Mouse (Mus musculus): ENCODE data around the gene Evi2a. TPM values are rescaled to one million over a fixed set of nuclear protein-coding genes. Genes with fewer than 3 reads are reported as not detected.

Evi2a gene
- total RNA-seq, 2 experiments from 2014 or later, result 3.7 TPM

GRCm38 (mm10) chr11:79526549-79526948 lies 3.9 kb downstream of the Evi2a start:
- no peak for DNase-seq (ENCODE audit: low spot score)

DNA sequence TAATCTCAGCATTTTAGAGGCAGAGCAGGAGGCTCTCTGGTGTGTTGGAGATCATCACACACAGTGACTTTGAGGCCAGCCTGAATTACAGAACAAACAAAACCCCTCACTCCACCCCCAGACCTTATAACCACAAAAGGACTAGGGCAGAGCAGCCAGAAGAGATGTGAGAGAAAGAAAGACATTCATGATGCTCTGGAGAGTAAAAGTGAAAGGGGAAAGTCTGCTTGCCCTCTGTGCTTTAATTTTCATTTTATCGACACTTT lies 6.2 kb downstream of the Evi2a start:
- DNase-seq (ENCODE audit: low spot score), result no peak

DNA sequence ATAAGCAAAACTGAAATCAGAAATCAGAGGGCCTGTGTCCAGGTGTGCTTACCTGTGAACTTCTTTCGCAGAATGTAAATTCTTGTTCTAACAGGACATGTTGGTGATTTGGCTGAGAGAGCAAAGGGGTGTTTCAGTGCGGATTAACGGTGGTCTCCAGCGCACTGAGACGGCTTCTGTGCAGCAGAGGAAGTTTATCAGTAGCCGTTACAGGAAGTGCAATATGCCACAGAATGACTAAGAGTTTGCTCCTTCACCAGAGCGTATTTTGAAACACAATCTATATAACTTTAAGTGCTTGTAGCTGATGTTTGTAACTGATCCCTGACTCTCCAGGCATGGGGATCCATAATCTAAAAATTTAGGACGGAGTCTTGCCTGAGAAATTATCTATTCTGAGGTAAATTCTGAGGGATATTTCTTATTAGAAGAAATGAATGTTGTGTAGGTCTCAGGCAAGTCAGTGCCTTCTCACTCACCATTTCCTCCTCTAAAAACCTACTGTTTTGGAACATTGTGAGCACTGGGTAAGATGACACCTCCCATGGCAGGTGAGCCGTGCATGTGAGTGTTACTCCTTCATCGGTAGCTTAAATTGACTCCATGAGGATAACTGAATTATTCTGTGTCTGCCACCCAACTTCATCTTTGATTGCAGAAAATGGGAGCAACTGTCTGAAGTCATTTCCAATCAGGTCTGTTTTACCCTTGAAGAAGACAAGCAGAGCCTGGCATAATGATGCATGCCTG lies 6.7 kb downstream of the Evi2a start, which contains the start of gene Evi2b:
Gene Evi2b, minus strand, starts transcription at position 203 of the 750 bp plus-strand sequence.
- DNase-seq (ENCODE audit: low spot score), result no peak

DNA sequence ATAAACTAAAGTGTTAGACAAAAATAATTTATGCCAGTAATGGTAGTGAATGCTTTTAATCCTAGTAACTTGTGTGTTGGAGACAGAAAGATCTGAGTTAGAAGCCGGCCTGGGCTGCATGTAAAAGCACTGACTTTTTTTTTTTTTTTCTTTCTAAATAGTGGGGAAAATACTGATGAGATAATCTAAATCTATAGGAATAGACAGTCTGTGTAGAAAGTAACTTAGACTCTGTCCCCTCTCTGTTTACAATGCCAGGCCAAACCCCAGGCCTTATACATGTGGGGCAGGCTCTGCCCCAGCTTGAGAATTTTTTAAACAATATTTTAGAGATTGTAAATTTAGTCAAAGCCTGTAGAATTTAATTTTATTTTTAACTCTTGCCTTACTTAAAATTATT lies 7.5 kb downstream of the Evi2a start:
- DNase-seq (ENCODE audit: low spot score), result no peak

DNA sequence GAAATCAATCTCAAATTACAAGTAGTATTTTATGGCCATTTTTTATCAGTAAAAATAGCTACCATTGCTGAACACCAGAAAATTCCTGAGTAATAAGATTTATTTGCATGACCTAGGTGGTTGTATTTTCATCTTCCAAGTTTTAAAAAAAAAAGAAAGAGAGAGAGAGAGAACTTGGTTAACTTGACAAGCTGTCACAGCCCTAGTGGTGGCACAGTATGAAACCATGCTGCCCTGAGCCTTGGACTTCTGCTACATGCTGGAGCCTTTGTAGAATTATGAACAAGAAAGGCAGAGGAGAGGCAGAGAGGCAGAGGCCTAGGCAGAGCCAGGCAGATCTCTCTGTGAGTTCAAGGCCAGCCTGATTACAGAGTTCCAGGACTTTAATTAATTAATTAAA lies 8.5 kb downstream of the Evi2a start:
- no peak for DNase-seq (ENCODE audit: low spot score)

GRCm38 (mm10) chr11:79520772-79521171 lies 9.6 kb downstream of the Evi2a start:
- no peak for DNase-seq (ENCODE audit: low spot score)

DNA sequence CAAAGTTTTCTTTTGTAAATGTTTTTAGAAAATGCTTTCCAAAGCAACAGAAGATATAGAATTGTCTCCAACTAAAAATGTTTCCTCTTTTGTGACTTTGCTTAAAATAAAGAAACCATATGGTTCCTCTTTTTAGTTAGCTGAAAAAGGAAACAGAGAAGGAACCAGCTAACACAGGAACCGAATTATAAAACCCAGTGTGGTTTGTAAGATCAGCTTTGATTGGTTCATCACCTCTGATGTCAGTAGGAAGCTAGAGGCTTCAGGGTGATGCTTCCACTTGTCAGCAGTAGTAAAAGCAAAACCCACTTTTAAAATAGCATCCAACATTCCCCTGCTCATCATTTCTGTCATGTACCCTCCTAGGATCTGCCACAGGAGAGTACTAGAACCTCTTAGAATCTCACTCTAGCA lies 10.5 kb downstream of the Evi2a start:
- no peak for DNase-seq (ENCODE audit: low spot score)

DNA sequence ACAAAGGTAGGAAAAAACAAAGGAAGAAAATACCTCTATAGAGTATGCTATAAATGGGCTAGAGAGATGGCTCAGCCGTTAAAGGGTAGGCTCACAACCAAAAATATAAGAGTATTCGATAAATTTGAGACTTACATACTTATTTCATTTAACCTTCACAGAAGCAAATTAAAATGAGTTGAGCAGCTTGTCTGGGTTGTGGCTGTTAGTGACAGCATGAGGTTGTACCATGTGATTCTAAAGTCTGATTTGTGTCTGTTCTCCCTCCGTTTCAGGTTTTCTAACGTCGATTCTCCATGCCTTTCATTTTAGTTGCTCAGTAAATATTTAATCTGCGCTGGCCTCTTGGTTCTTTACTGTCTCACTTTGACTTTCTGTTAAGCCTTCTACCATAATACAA lies 11.1 kb downstream of the Evi2a start:
- no peak for DNase-seq (ENCODE audit: low spot score)

DNA sequence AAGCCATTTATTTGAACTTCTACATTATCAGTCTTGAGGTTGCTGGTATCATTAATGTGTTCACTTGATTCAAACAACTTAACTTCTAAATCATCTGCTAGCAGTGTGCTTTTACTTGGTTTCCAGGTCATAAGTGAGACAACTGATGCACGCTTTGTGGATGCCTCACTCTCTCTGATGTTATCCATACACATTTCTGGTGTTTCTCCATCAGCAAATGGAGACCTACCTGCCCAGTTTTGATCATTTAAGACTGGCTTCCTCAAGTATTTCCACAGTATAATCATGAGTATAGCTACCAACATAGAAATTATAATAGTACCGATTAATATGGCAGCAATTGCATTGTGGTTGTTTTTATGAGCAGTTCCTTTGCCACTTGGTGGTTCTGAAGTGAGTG lies 14.6 kb downstream of the Evi2a start:
- DNase-seq (ENCODE audit: low spot score), result no peak

- no peak for DNase-seq (ENCODE audit: low spot score)
Measured at GRCm38 (mm10) chr11:79515331-79515730, 15.1 kb downstream of the Evi2a start.

- DNase-seq (ENCODE audit: low spot score), result no peak
Measured at GRCm38 (mm10) chr11:79511970-79512369, 18.4 kb downstream of the Evi2a start.

- no peak for DNase-seq (ENCODE audit: low spot score)
Measured at GRCm38 (mm10) chr11:79504506-79504905, 25.9 kb downstream of the Evi2a start.

- no peak for DNase-seq (ENCODE audit: low spot score)
Measured at GRCm38 (mm10) chr11:79503845-79504244, 26.6 kb downstream of the Evi2a start, which contains the start of gene Omg. Omg (minus strand) TSS chr11:79504084.

DNA sequence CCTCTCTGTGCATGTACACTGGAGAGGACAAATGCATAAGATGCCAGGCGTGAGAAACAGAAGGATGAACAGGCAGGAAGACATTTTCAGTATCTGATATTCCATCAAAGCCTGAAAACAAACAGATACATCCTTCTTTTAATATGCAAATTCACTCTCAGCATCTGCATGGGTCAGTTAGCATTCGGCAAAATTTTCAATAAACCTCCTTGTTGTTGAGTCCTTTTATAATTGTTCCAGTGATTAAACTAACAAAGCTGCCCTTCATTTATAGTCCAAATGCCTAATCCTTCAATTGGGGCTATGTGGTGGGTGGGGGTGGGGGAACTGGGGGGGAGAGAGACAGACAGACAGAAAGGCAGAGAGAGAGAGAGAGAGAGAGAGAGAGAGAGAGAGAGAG lies 27.5 kb downstream of the Evi2a start:
- no peak for DNase-seq (ENCODE audit: low spot score)

DNA sequence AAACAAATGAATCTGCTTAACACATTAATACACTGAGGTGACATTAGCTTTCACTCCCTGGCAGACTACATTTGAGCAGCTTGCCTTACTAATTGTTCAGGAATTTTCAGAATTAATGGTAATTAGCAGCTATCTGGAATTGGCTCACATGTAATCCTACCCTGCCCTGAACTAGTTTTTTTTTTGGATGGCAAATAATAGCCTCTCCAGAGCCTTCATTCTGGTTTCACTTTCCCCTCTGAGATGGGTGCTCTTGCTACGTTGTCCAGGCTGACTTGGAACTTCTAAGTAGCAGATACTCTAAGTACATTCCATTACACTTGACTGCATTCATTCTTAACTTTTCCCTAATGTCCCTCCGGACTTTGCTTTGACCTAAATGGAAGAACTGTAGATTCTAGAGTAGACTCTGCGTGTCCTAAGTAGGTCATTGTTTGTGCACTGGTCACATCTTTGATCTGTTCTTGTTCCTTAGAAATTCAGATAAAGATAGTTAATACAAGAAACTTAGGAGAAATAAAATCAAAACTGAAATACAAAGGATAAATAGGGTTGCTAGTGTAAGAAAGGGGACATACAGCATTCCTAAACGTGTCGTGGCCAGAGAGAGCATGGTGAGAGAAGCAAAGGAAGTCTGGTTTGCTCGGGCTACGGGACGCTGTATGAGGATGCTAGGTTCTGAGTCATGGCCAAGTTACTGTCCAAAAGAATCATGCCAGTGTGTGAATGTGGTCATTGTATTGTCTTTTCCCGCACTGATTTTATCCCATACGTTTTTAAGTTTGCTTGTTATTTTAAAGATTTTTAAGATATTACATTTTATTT lies 35.2 kb downstream of the Evi2a start:
- no peak for DNase-seq (ENCODE audit: low spot score)

- no peak for DNase-seq (ENCODE audit: low spot score)
Measured at GRCm38 (mm10) chr11:79484721-79485120, 45.7 kb downstream of the Evi2a start.

DNA sequence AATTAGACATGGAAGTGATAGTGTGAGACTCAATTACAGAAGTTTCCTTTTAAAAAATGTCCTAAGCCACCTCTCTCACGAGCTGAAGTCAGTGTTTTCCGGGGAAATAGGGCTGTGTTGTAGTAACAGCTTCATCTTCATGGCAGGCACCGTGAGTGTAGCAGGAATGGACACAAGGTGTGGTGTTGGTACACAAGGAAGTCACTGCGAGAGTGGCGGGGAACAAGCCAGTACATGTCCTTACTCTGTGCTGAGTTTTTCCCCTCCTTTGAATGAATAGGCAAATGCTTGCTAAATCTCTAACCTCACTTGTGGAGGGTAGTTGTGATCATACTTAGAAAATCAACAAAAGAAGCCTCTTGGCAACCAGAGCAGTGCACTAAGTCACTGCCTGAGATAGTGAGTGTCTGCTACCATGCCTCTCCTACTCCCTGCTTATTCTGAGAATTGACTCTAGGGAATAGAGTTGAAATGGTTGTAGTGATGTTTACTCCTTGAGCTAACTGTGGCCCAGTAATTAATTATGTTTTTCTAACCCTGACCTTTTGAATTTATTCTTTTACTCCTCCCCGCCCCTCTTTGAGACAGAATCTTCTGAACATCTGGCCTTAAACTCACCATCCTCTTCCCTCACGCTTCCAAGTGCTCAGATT lies 46.4 kb downstream of the Evi2a start:
- DNase-seq (ENCODE audit: low spot score), result no peak

DNA sequence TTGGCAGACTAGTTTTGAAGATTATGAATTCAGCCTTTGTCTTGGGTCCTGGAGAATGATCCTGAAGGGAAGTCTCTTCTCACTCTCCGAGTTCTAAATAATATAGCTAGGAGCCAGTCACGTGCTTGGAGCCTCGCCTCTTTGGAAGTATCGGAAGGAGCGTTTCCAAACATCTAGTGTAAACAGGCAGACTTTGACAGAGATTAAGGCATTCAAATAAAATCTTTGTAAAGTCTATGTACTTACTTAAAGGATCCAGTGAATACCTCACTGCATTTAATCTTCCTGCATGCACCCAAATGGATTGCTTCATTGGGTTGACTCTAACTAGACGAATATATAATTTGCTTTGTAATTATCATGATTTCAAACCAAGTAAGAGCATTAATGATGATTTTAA lies 47.0 kb downstream of the Evi2a start:
- no peak for DNase-seq (ENCODE audit: low spot score)

Data from gastrocnemius, adult 18-20 months (tissue).